Mouse (Mus musculus): ENCODE results near the gene Iqschfp.

GRCm38 (mm10) chr3:68536071-68536470 is 644.0 kb downstream of the Iqschfp start:
- no peak for TF ChIP-seq CTCF (IDR thresholded peaks at IDR 0.05; ENCODE audit: control insufficient read depth, insufficient read depth, insufficient read length)
- TF ChIP-seq MAX (IDR thresholded peaks at IDR 0.05), result no peak
- no peak for TF ChIP-seq USF1 (IDR thresholded peaks at IDR 0.05; ENCODE audit: low read depth)
- no peak for TF ChIP-seq FOSL1 (IDR thresholded peaks at IDR 0.05; ENCODE audit: insufficient read depth, low read length, poor library complexity, severe bottlenecking)

Data from C2C12 (cell line).